29 mouse cellular contexts compared by ENCODE assay signal in genomic region chr19:32973130-32973529, GRCm38 (mm10).
"Had no signal": no experiment of that assay in that cellular context is flagged by ENCODE, and none has a peak within 500 bp of the region (broad histone marks: within the 10 kb centered on the region; RNA-seq: fewer than 3 reads in every experiment).

No protein-coding gene starts in this region.

- H3K4me1 ChIP-seq: heart, embryonic 12.5 days; heart, embryonic 13.5 days; heart, embryonic 15.5 days; hindbrain, embryonic 13.5 days; hindbrain, embryonic 15.5 days; intestine, embryonic 15.5 days; kidney, embryonic 15.5 days had no signal

- H3K27me3 ChIP-seq: heart, embryonic 12.5 days; heart, embryonic 13.5 days; heart, embryonic 15.5 days; hindbrain, embryonic 12.5 days; hindbrain, embryonic 13.5 days; hindbrain, embryonic 15.5 days; intestine, embryonic 15.5 days; kidney, embryonic 15.5 days had no signal

- H3K9me3 ChIP-seq: heart, embryonic 12.5 days; heart, embryonic 13.5 days; heart, embryonic 15.5 days; hindbrain, embryonic 10.5 days; hindbrain, embryonic 12.5 days; hindbrain, embryonic 13.5 days; hindbrain, embryonic 15.5 days; intestine, embryonic 15.5 days; kidney, embryonic 15.5 days had no signal

- H3K4me3 ChIP-seq: heart, embryonic 12.5 days; heart, embryonic 13.5 days; heart, embryonic 15.5 days; hindbrain, embryonic 10.5 days; hindbrain, embryonic 12.5 days; hindbrain, embryonic 13.5 days; hindbrain, embryonic 15.5 days; intestine, embryonic 15.5 days; kidney, embryonic 15.5 days; layer of hippocampus, adult 2 months; left cerebral cortex, adult 2 months had no signal

- DNase-seq: heart, postnatal 10 days; heart, postnatal 14 days; heart, postnatal 36 days; heart, postnatal 4 days; kidney, adult 11 months; kidney, adult 18-20 months; kidney, adult 2 months; kidney, adult 8-10 months; kidney, adult 9 months; kidney, postnatal 10 days; kidney, postnatal 14 days; kidney, postnatal 25 days; kidney, postnatal 4 days; layer of hippocampus, adult 9-11 months; layer of hippocampus, postnatal 36 days had no signal

- H3K36me3 ChIP-seq: heart, embryonic 12.5 days; heart, embryonic 13.5 days; heart, embryonic 15.5 days; hindbrain, embryonic 10.5 days; hindbrain, embryonic 12.5 days; hindbrain, embryonic 13.5 days; hindbrain, embryonic 15.5 days; intestine, embryonic 15.5 days; kidney, embryonic 15.5 days had no signal

- H3K27ac ChIP-seq: heart, embryonic 13.5 days; heart, embryonic 15.5 days; hindbrain, embryonic 10.5 days; hindbrain, embryonic 12.5 days; hindbrain, embryonic 13.5 days; hindbrain, embryonic 14.5 days; hindbrain, embryonic 15.5 days; hindbrain, postnatal 0 days; intestine, embryonic 15.5 days; kidney, embryonic 15.5 days; kidney, postnatal 0 days; layer of hippocampus, adult 2 months; left cerebral cortex, adult 2 months had no signal

- H3K9ac ChIP-seq: heart, embryonic 12.5 days; heart, embryonic 13.5 days; heart, embryonic 15.5 days; hindbrain, embryonic 12.5 days; hindbrain, embryonic 13.5 days; hindbrain, embryonic 14.5 days; hindbrain, embryonic 15.5 days; intestine, embryonic 15.5 days; kidney, embryonic 15.5 days had no signal
